In genomic region chr8:54529382-54530296, GRCm38 (mm10) we compare ENCODE assay signal across 8 mouse cellular contexts. TPM values are rescaled to one million over a fixed set of nuclear protein-coding genes. Genes with fewer than 3 reads are reported as not detected.
DNase-seq lines count a peak whose midpoint lies in the region; ATAC-seq and TF ChIP-seq lines count a peak whose summit lies in the region.

TSS of gene Asb5 (plus strand) at chr8:54529580.
TSS of gene Spcs3 (minus strand) at chr8:54529998.

- peak within 1 kb of the TSS; percentile 84 for H3K4me3 ChIP-seq in bone marrow macrophage, adult 2 months (ENCODE audit: insufficient read depth, low read length)
- peak within 1 kb of the TSS; percentile 97 for H3K4me3 ChIP-seq in embryonic fibroblast, embryonic 13.5 days (ENCODE audit: insufficient read depth, low read length)
- peak within 1 kb of the TSS; percentile 95 for H3K4me3 ChIP-seq in kidney, embryonic 14.5 days (ENCODE audit: low read length)
- H3K4me3 ChIP-seq in limb, embryonic 15.5 days = peak within 1 kb of the TSS; percentile 98

- no peaks in the 10 kb centered on the region for H3K9me3 ChIP-seq in kidney, embryonic 14.5 days (ENCODE audit: control insufficient read depth, low read length)
- H3K9me3 ChIP-seq in limb, embryonic 15.5 days = no peaks in the 10 kb centered on the region

- peak within 1 kb of the TSS; percentile 92 for H3K9ac ChIP-seq in kidney, embryonic 14.5 days (ENCODE audit: low read depth, low read length)
- peak within 1 kb of the TSS; percentile 87 for H3K9ac ChIP-seq in limb, embryonic 15.5 days

- H3K36me3 ChIP-seq in kidney, embryonic 14.5 days (ENCODE audit: control insufficient read depth, insufficient read depth, low read length) = peaks cover 13% of the 10 kb centered on the region; the same call in 1 of the 2 replicates
- peaks cover 6% of the 10 kb centered on the region; the same call in 1 of the 2 replicates for H3K36me3 ChIP-seq in limb, embryonic 15.5 days

- peak; percentile 95 for DNase-seq in 416B (ENCODE audit: low read depth)
- peak; percentile 96 to 97 for DNase-seq in heart, adult 9 months (ENCODE audit: low spot score in 2 of 2)
- peak; percentile 76 to 90 for DNase-seq in monocyte, adult 2 months (ENCODE audit: low read depth in 1 of 2, low spot score in 2 of 2)
- peak; percentile 93 to 95 for DNase-seq in spleen, postnatal 36 days (ENCODE audit: low spot score in 2 of 2)

- no peak for TF ChIP-seq POLR2A in bone marrow macrophage, adult 2 months (IDR thresholded peaks at IDR 0.05; ENCODE audit: borderline replicate concordance, low read depth, low read length)
- TF ChIP-seq POLR2A in embryonic fibroblast, embryonic 13.5 days (IDR thresholded peaks at IDR 0.05; ENCODE audit: low read depth, low read length) = peak; percentile 76

- peak; percentile 98 for ATAC-seq in kidney, embryonic 14.5 days (ENCODE audit: low FRiP score, low TSS enrichment)
- ATAC-seq in limb, embryonic 15.5 days (ENCODE audit: insufficient number of reproducible peaks, low FRiP score, low TSS enrichment, low read depth) = peak; percentile 98

- peaks cover 12% of the 10 kb centered on the region for H3K4me1 ChIP-seq in bone marrow macrophage, adult 2 months (ENCODE audit: control insufficient read depth, insufficient read depth, low read length)
- peaks cover 2% of the 10 kb centered on the region for H3K4me1 ChIP-seq in embryonic fibroblast, embryonic 13.5 days (ENCODE audit: control insufficient read depth, insufficient read depth, low read length)
- peaks cover 11% of the 10 kb centered on the region; the same call in 1 of the 2 replicates for H3K4me1 ChIP-seq in kidney, embryonic 14.5 days (ENCODE audit: control insufficient read depth, insufficient read depth, low read length)
- peaks cover 12% of the 10 kb centered on the region for H3K4me1 ChIP-seq in limb, embryonic 15.5 days

- H3K4me2 ChIP-seq in kidney, embryonic 14.5 days (replicated peaks; ENCODE audit: low read depth, low read length) = peak within 1 kb of the TSS; percentile 48
- peak within 1 kb of the TSS; percentile 55 for H3K4me2 ChIP-seq in limb, embryonic 15.5 days

- H3K27ac ChIP-seq in bone marrow macrophage, adult 2 months (ENCODE audit: insufficient read depth, low read depth, low read length) = peak within 1 kb of the TSS; percentile 46
- peak within 1 kb of the TSS; percentile 48 for H3K27ac ChIP-seq in embryonic fibroblast, embryonic 13.5 days (ENCODE audit: insufficient read depth, low read length)
- H3K27ac ChIP-seq in kidney, embryonic 14.5 days (ENCODE audit: low read depth, low read length) = peak within 1 kb of the TSS; percentile 86
- peak within 1 kb of the TSS; percentile 92 for H3K27ac ChIP-seq in limb, embryonic 15.5 days

- under 1% methylated on average over 80 of the region's 89 CpGs for WGBS in kidney, embryonic 14.5 days
- WGBS in limb, embryonic 15.5 days = under 1% methylated on average over 81 of the region's 89 CpGs

- no peaks in the 10 kb centered on the region for H3K27me3 ChIP-seq in kidney, embryonic 14.5 days (ENCODE audit: control insufficient read depth, insufficient read depth, low read length)
- no peaks in the 10 kb centered on the region for H3K27me3 ChIP-seq in limb, embryonic 15.5 days

- TF ChIP-seq CTCF in bone marrow macrophage, adult 2 months (IDR thresholded peaks at IDR 0.05; ENCODE audit: low read depth, low read length) = no peak
- no peak for TF ChIP-seq CTCF in embryonic fibroblast, embryonic 13.5 days (IDR thresholded peaks at IDR 0.05; ENCODE audit: borderline replicate concordance, insufficient read depth, low read length)

RNA-seq across cellular contexts. Expression of gene Asb5, which starts in this region (rescaled TPM):
- polyA plus RNA-seq in bone marrow macrophage, adult 2 months (2012; ENCODE audit: insufficient read depth, insufficient read length, missing spikeins) = 0.35 TPM in 1 of 2 replicates, not detected in the other
- polyA plus RNA-seq in embryonic fibroblast, embryonic 13.5 days (2011; ENCODE audit: insufficient read length, low read depth, missing spikeins) = 0.33 and 0.80 TPM in 2 replicates
- polyA plus RNA-seq in kidney, embryonic 14.5 days (2014; fragmentation: Nextera tagmentation; extraction: Ambion mirVana) = 7.0 and 9.7 TPM in 2 replicates
- 6.0 and 9.2 TPM in 2 replicates for polyA plus RNA-seq in limb, embryonic 15.5 days (2015; fragmentation: Nextera tagmentation; extraction: Ambion mirVana)

RNA-seq across cellular contexts. Expression of gene Spcs3, which starts in this region (rescaled TPM):
- 57.2 and 58.3 TPM in 2 replicates for polyA plus RNA-seq in bone marrow macrophage, adult 2 months (2012; ENCODE audit: insufficient read depth, insufficient read length, missing spikeins)
- polyA plus RNA-seq in embryonic fibroblast, embryonic 13.5 days (2011; ENCODE audit: insufficient read length, low read depth, missing spikeins) = 87.3 and 95.1 TPM in 2 replicates
- polyA plus RNA-seq in kidney, embryonic 14.5 days (2014; fragmentation: Nextera tagmentation; extraction: Ambion mirVana) = 66.2 and 99.4 TPM in 2 replicates
- polyA plus RNA-seq in limb, embryonic 15.5 days (2015; fragmentation: Nextera tagmentation; extraction: Ambion mirVana) = 91.0 and 93.0 TPM in 2 replicates

Comparison
In these comparisons a context has a peak if more than half of its experiments do, and no peak if none do; other contexts are left out.
1. Peak in every context shown above with its lines: DNase-seq, ATAC-seq, H3K4me3 ChIP-seq and H3K27ac ChIP-seq.